Mouse (Mus musculus): ENCODE data around the gene 2700049A03Rik. TPM values are rescaled to one million over a fixed set of nuclear protein-coding genes. Genes with fewer than 3 reads are reported as not detected.

The 2700049A03Rik gene
- polyA plus RNA-seq, 1 experiment from 2014 or later = 16.0 TPM

- WGBS = 4% methylated on average over 11 of the region's 11 CpGs
- Histone ChIP-seq H3K4me3 (peak overlapping the region; percentile 94), H3K9ac (peak overlapping the region; percentile 78), H3K9me3 (no peaks in the 10 kb centered on the region), H3K4me2 (replicated peaks) (peak overlapping the region; percentile 95), H3K4me1 (peaks cover 29% of the 10 kb centered on the region), H3K36me3 (peaks cover 33% of the 10 kb centered on the region), H3K27ac (no peak overlapping the region), H3K27me3 (no peaks in the 10 kb centered on the region)
- no peak for ATAC-seq (ENCODE audit: low FRiP score, low read depth)
Observed at GRCm38 (mm10) chr12:71137686-71138085, 1.0 kb downstream of the 2700049A03Rik start.

DNA sequence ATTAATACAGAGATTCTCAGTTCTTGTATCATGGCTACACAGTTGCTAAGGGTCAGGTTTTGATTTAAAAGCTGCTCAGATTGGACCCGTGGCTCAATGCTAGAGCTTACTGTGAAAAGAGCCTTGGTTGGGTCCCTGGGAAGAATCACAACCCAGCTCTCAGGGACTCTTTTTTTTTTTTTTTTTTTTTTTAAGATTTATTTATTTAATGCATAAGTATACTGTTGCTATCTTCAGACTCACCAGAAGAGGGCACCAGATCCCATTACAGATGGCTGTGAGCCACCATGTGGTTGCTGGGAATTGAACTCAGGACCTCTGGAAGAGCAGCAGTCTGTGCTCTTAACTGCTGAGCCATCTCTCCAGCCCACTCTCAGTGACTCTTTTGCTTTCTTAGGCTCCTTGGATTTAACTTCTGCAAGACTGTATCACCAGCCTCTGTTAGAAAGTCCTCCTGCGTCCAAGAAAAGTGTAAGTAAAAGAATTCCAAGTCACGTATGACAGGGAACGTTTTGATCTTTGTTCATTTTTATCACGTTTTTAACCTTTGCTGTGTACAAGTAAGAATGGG, 2.7 kb downstream of the 2700049A03Rik start:
- 81% methylated on average over 5 of the region's 5 CpGs for WGBS
- Histone ChIP-seq H3K27me3 (no peaks in the 10 kb centered on the region), H3K4me2 (replicated peaks) (peak overlapping the region; percentile 95; the same call in 1 of the 2 replicates), H3K4me3 (no peak overlapping the region), H3K9ac (no peak overlapping the region), H3K36me3 (peaks cover 46% of the 10 kb centered on the region), H3K9me3 (no peaks in the 10 kb centered on the region), H3K27ac (no peak overlapping the region), H3K4me1 (peaks cover 29% of the 10 kb centered on the region)
- ATAC-seq (ENCODE audit: low FRiP score, low read depth) = no peak

DNA sequence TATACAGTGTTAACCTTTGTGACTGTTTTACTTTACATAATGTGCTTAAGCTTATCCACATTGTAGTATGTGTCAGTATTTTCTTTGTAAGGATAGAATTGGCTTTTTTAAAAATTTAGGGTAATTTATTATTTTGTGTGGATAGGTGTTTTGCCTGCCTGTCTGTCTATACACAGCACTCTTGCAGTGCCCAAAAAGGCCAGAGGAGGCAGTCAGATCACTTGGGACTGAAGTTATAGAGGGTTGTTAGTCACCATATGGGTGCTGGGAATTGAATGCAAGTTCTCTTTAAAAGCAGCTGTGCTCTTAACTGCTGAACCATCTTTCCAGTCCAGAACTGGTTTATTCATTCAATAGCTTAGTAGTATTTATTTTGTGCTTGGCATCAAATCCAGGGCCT, 4.5 kb downstream of the 2700049A03Rik start:
- Histone ChIP-seq H3K27ac (no peak overlapping the region), H3K4me3 (no peak overlapping the region), H3K9me3 (no peaks in the 10 kb centered on the region), H3K9ac (no peak overlapping the region), H3K4me1 (peaks cover 20% of the 10 kb centered on the region), H3K27me3 (no peaks in the 10 kb centered on the region), H3K36me3 (peaks cover 63% of the 10 kb centered on the region), H3K4me2 (replicated peaks) (no peak overlapping the region)
- no peak for ATAC-seq (ENCODE audit: low FRiP score, low read depth)

DNA sequence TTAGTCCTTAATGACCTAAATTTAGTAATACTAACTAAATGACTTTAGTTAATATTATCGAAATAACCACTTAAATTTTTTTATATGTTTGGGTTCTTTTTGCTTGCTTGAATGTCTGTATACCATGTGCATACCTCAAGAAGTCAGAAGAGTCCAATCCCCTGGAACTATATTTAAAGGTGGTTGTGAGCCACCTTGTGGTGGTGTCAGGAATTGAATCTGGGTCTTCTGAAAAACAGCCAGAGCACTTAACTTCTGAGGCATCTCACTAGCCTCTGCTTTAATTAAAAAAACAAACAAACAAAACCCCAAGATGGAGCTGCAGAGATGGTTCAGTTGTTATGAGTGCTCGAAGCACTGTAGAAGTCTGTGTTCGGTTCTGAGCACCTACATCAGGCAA, 11.0 kb downstream of the 2700049A03Rik start:
- ATAC-seq (ENCODE audit: low FRiP score, low read depth) = no peak
- Histone ChIP-seq H3K4me1 (no peaks in the 10 kb centered on the region), H3K4me2 (replicated peaks) (no peak overlapping the region), H3K27me3 (no peaks in the 10 kb centered on the region), H3K36me3 (peaks cover 82% of the 10 kb centered on the region), H3K4me3 (no peak overlapping the region), H3K9me3 (no peaks in the 10 kb centered on the region), H3K27ac (no peak overlapping the region), H3K9ac (no peak overlapping the region)
- WGBS = 83% methylated on average over 3 of the region's 3 CpGs

- Histone ChIP-seq H3K4me1 (no peaks in the 10 kb centered on the region), H3K27ac (no peak overlapping the region), H3K4me3 (no peak overlapping the region), H3K4me2 (replicated peaks) (no peak overlapping the region), H3K27me3 (no peaks in the 10 kb centered on the region), H3K9ac (no peak overlapping the region), H3K9me3 (no peaks in the 10 kb centered on the region), H3K36me3 (peaks cover 81% of the 10 kb centered on the region)
- WGBS = 95% methylated on average over 9 of the region's 9 CpGs
- no peak for ATAC-seq (ENCODE audit: low FRiP score, low read depth)
Observed at GRCm38 (mm10) chr12:71148801-71149200, 12.2 kb downstream of the 2700049A03Rik start.

GRCm38 (mm10) chr12:71149456-71149855, 12.8 kb downstream of the 2700049A03Rik start:
- H3K9me3 ChIP-seq = no peaks in the 10 kb centered on the region
- 88% methylated on average over 6 of the region's 6 CpGs for WGBS
- H3K36me3 ChIP-seq = peaks cover 78% of the 10 kb centered on the region
- H3K4me2 ChIP-seq (replicated peaks) = no peak overlapping the region
- H3K4me3 ChIP-seq = no peak overlapping the region
- no peaks in the 10 kb centered on the region for H3K4me1 ChIP-seq
- no peak for ATAC-seq (ENCODE audit: low FRiP score, low read depth)
- no peaks in the 10 kb centered on the region for H3K27me3 ChIP-seq
- H3K27ac ChIP-seq = no peak overlapping the region
- no peak overlapping the region for H3K9ac ChIP-seq

GRCm38 (mm10) chr12:71150167-71150566, 13.5 kb downstream of the 2700049A03Rik start:
- H3K9me3 ChIP-seq = no peaks in the 10 kb centered on the region
- peaks cover 79% of the 10 kb centered on the region for H3K36me3 ChIP-seq
- no peak for ATAC-seq (ENCODE audit: low FRiP score, low read depth)
- no peak overlapping the region for H3K27ac ChIP-seq
- no peak overlapping the region for H3K9ac ChIP-seq
- H3K4me3 ChIP-seq = no peak overlapping the region
- 92% methylated on average over 8 of the region's 8 CpGs for WGBS
- H3K4me1 ChIP-seq = no peaks in the 10 kb centered on the region
- no peak overlapping the region for H3K4me2 ChIP-seq (replicated peaks)
- no peaks in the 10 kb centered on the region for H3K27me3 ChIP-seq

GRCm38 (mm10) chr12:71154979-71155378, 18.3 kb downstream of the 2700049A03Rik start:
- H3K27ac ChIP-seq = no peak overlapping the region
- no peak overlapping the region for H3K4me2 ChIP-seq (replicated peaks)
- no peak overlapping the region for H3K4me3 ChIP-seq
- WGBS = 92% methylated on average over 6 of the region's 6 CpGs
- no peak overlapping the region for H3K9ac ChIP-seq
- H3K4me1 ChIP-seq = no peaks in the 10 kb centered on the region
- H3K9me3 ChIP-seq = no peaks in the 10 kb centered on the region
- peaks cover 74% of the 10 kb centered on the region for H3K36me3 ChIP-seq
- no peak for ATAC-seq (ENCODE audit: low FRiP score, low read depth)
- H3K27me3 ChIP-seq = no peaks in the 10 kb centered on the region

DNA sequence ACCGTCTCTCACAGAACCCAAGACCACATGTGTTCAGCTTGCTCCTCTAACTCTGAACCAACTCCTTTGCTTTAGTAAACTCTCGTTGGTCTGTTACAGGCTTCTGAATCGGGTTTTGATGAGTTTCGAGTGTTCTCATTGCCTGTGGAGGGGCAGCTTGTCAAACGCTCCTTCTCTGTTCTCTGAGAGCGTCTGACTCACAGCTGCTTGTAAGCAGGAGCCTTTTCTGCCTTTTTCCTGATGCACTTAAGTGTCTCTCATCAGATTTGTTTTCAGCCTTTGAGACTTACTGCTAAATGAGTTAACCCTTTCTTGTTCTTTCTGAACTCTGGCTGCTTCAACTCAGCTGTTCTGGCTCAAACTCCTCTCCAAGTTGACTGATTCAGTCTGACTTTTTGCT, 21.3 kb downstream of the 2700049A03Rik start:
- no peak for ATAC-seq (ENCODE audit: low FRiP score, low read depth)
- no peak overlapping the region for H3K4me3 ChIP-seq
- WGBS = 89% methylated on average over 6 of the region's 6 CpGs
- no peaks in the 10 kb centered on the region for H3K4me1 ChIP-seq
- H3K9me3 ChIP-seq = no peaks in the 10 kb centered on the region
- no peaks in the 10 kb centered on the region for H3K27me3 ChIP-seq
- no peak overlapping the region for H3K27ac ChIP-seq
- H3K4me2 ChIP-seq (replicated peaks) = no peak overlapping the region
- no peak overlapping the region for H3K9ac ChIP-seq
- peaks cover 78% of the 10 kb centered on the region for H3K36me3 ChIP-seq

DNA sequence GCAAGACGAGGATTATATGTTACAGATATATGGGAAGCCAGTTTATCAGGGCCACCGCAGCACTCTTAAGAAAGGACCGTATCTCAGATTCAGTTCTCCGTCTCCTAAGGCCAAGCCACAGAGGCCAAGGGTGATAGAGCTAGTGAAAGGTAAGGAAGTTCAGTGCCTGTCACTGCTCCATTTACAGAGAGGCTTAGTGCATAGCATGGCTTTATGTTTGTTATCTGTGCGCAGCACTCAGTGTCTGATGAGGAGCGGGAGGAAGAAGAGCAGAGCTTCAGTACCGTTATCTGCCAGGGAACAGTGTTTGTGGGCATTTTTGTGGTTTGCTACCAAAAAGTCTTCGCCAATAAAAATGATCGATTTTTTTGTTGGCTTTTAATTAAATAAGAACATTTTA, 27.8 kb downstream of the 2700049A03Rik start:
- Histone ChIP-seq H3K9ac (no peak overlapping the region), H3K27me3 (no peaks in the 10 kb centered on the region), H3K36me3 (peaks cover 74% of the 10 kb centered on the region), H3K4me1 (no peaks in the 10 kb centered on the region), H3K9me3 (no peaks in the 10 kb centered on the region), H3K27ac (no peak overlapping the region), H3K4me2 (replicated peaks) (no peak overlapping the region), H3K4me3 (no peak overlapping the region)
- no peak for ATAC-seq (ENCODE audit: low FRiP score, low read depth)
- WGBS = 94% methylated on average over 9 of the region's 9 CpGs

GRCm38 (mm10) chr12:71169911-71170310, 33.3 kb downstream of the 2700049A03Rik start:
- no peak overlapping the region for H3K27ac ChIP-seq
- H3K9me3 ChIP-seq = no peaks in the 10 kb centered on the region
- ATAC-seq (ENCODE audit: low FRiP score, low read depth) = no peak
- H3K9ac ChIP-seq = no peak overlapping the region
- no peak overlapping the region for H3K4me2 ChIP-seq (replicated peaks)
- WGBS = 82% methylated on average over 1 of the region's 1 CpGs
- no peaks in the 10 kb centered on the region for H3K27me3 ChIP-seq
- no peak overlapping the region for H3K4me3 ChIP-seq
- H3K36me3 ChIP-seq = peaks cover 65% of the 10 kb centered on the region
- H3K4me1 ChIP-seq = no peaks in the 10 kb centered on the region

GRCm38 (mm10) chr12:71183736-71184135, 47.1 kb downstream of the 2700049A03Rik start:
- no peak overlapping the region for H3K9ac ChIP-seq
- peaks cover 61% of the 10 kb centered on the region for H3K36me3 ChIP-seq
- no peak overlapping the region for H3K4me2 ChIP-seq (replicated peaks)
- no peaks in the 10 kb centered on the region for H3K27me3 ChIP-seq
- ATAC-seq (ENCODE audit: low FRiP score, low read depth) = no peak
- WGBS = 93% methylated on average over 3 of the region's 3 CpGs
- no peaks in the 10 kb centered on the region for H3K4me1 ChIP-seq
- no peaks in the 10 kb centered on the region for H3K9me3 ChIP-seq
- H3K4me3 ChIP-seq = no peak overlapping the region
- H3K27ac ChIP-seq = no peak overlapping the region

DNA sequence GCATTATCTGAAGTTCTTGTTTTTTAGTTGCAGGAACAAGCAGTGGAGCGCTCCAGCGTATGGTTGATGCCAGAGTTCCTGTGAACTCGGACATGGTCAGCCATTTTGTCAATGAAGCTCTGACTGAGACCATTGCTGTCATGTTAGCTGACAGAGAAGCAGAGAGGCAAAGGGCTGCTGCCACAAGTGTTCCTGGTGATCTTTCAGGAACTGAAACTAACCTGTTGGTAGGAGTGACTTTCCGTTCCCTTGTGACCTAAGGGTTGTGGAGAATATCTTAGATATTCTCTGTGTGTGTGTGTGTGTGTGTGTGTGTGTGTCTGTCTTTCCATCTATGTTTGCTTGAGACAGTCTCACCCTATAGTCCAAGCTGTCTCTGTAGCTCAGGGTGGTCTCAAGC, 47.7 kb downstream of the 2700049A03Rik start:
- Histone ChIP-seq H3K36me3 (peaks cover 59% of the 10 kb centered on the region), H3K4me1 (no peaks in the 10 kb centered on the region), H3K4me3 (no peak overlapping the region), H3K4me2 (replicated peaks) (no peak overlapping the region), H3K9ac (no peak overlapping the region), H3K27ac (no peak overlapping the region), H3K27me3 (no peaks in the 10 kb centered on the region), H3K9me3 (no peaks in the 10 kb centered on the region)
- 94% methylated on average over 4 of the region's 4 CpGs for WGBS
- no peak for ATAC-seq (ENCODE audit: low FRiP score, low read depth)

Data from limb, embryonic 13.5 days (tissue).